Mouse (Mus musculus) megakaryocyte, embryonic 14.5 days (primary cell): Measurements from ENCODE around the gene Hpse2. TPM values are rescaled to one million over a fixed set of nuclear protein-coding genes. Genes with fewer than 3 reads are reported as not detected.

ENCODE experiments used
- H3K27me3 ChIP-seq: replicated peaks from 2 replicates; pipeline ENCODE3; 2012; ENCODE audit warnings: inconsistent platforms
- H3K36me3 ChIP-seq: replicated peaks from 2 replicates; pipeline ENCODE3; 2012; ENCODE audit warnings: low read length, inconsistent platforms, mixed read lengths
- H3K4me1 ChIP-seq: 2 replicates; pipeline ENCODE4 v1.6.1; 2012; ENCODE audit warnings: inconsistent platforms
- H3K4me3 ChIP-seq: replicated peaks from 2 replicates; pipeline ENCODE3; 2012; ENCODE audit warnings: moderate library complexity, mild to moderate bottlenecking, inconsistent platforms
- H3K9me3 ChIP-seq: 2 replicates; pipeline ENCODE4 v1.6.1; 2012; ENCODE audit warnings: inconsistent platforms
- FLI1 ChIP-seq: IDR thresholded peaks from 2 replicates; pipeline ENCODE4 v1.6.1; 2012; ENCODE audit warnings: low read length, inconsistent platforms, mixed read lengths
- GATA1 ChIP-seq: IDR thresholded peaks from 3 replicates; pipeline ENCODE4 v1.6.1; 2012; ENCODE audit warnings: mixed read lengths, low read length, inconsistent platforms, borderline replicate concordance
- polyA plus RNA-seq: library from polyadenylated mRNA; stranded (reverse); fragments of >175 nt; gene quantifications from 2 replicates; pipeline ENCODE4 v1.2.3, GENCODE M21; 2012; ENCODE audit warnings: low replicate concordance; ENCODE audit not compliant: insufficient read depth

Gene Hpse2
- polyA plus RNA-seq, 1 experiment, result 0.02 TPM

DNA sequence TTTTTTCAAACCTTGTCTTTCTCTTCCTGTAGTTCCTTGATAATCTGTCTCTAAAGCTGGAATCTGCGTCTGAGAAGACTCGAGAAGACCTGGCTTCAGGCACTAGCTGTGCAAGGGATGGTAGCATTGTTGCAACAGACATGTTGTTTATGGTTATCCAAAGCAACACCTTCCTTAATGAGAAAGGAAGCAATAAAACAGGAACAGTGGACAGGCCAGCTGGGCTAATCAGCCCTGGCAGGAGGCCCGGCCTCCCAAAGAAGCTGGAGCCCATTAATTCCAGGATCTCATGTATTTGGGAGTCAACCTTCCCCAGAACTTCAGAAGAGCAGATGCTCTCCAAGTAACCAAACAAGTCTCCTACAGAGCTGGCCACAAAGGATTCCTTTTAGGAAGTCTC is 465.5 kb downstream of the Hpse2 start:
- Histone ChIP-seq H3K4me1 (no peaks in the 10 kb centered on the region), H3K4me3 (no peak overlapping the region), H3K36me3 (no peaks in the 10 kb centered on the region), H3K9me3 (no peaks in the 10 kb centered on the region), H3K27me3 (peaks cover 1% of the 10 kb centered on the region)
- TF ChIP-seq FLI1 (no peak), GATA1 (no peak)

DNA sequence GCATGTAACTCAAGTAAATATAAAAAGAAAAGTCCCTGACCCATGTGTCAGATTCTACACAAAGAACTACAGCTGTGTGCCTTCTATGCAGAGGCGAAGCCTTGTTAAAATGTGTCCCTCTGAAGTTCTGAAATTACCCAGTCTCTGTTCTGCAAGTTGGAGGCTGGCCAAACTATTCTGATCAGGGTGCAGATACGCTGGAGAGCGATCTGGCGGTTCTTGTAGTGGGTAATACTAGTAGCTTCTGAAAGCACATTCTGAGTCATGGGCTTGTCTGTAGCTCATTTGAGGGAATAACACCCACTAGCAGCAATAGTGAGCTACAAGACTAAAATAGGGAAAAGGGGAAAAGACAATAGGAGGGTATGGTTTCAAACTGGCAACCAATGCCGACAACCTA is 474.5 kb downstream of the Hpse2 start:
- H3K4me3 ChIP-seq, result no peak overlapping the region
- H3K9me3 ChIP-seq, result no peaks in the 10 kb centered on the region
- H3K27me3 ChIP-seq, result peaks cover 4% of the 10 kb centered on the region
- H3K36me3 ChIP-seq, result no peaks in the 10 kb centered on the region
- H3K4me1 ChIP-seq, result no peaks in the 10 kb centered on the region
- TF ChIP-seq FLI1 (no peak), GATA1 (no peak)

DNA sequence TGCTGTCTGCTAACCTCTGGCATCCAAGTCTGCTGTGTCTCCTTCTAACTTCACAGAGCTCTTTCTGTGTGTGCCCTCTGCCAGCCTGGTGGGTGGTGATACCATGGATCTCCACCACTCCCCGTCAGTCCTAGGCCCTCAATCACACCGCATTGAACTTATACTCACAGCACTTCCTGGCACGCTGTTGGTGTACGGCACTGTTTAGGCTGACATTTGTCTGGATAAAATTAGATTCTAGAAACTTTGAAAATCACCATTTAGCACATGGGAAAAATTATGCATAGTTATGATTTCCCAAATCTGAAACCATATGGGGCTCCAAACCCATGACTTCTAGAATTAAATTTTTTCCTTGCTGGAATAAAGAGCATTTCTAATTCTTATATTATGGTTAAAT is 478.4 kb downstream of the Hpse2 start:
- Histone ChIP-seq H3K4me1 (peaks cover 6% of the 10 kb centered on the region), H3K9me3 (no peaks in the 10 kb centered on the region), H3K36me3 (no peaks in the 10 kb centered on the region), H3K4me3 (no peak overlapping the region), H3K27me3 (peaks cover 6% of the 10 kb centered on the region)
- no peak for TF ChIP-seq GATA1
- no peak for TF ChIP-seq FLI1

DNA sequence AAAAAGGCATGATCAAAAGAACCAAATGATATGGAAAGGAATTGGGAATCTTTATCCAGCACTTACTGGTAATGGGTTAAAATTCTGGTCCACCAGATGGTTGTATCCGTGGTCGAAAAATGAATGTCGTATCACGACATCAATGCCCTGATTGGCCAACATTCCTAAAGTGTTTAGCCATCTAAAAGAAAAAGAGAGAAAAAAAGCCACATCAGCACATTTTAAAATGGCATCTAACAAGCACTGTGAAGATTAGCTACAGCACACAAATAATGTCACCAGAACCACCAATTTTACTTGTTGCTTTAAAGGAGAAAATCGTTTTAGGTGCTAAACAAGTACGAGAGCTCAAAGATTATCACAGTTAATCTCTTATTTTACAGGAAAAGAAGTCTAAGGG is 479.6 kb downstream of the Hpse2 start:
- no peak overlapping the region for H3K4me3 ChIP-seq
- no peak for TF ChIP-seq FLI1
- TF ChIP-seq GATA1, result no peak
- peaks cover 7% of the 10 kb centered on the region for H3K4me1 ChIP-seq

DNA sequence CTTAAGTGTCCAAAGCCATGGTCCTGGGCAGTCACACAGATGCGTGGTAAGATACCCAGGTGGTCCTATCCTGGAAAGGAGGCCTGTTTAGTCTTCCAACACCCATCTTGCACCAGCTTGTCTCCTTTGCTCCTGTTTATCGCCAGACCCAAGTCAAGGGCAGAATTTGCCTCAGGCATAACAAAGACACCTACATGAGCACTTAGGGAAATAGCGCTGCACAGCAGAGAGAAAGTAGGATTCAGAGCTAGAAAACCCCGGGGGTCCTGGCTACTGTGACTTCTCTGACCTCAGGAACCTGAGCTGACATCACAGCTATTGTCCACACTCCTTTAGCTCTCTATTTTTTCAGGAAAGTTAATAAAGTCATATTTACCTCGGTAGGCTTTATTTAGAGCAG is 481.8 kb downstream of the Hpse2 start:
- no peak overlapping the region for H3K4me3 ChIP-seq

More for the DNA sequence above, 479.6 kb downstream of the Hpse2 start:
- no peaks in the 10 kb centered on the region for H3K9me3 ChIP-seq
- peaks cover 9% of the 10 kb centered on the region for H3K27me3 ChIP-seq
- H3K36me3 ChIP-seq, result no peaks in the 10 kb centered on the region

DNA sequence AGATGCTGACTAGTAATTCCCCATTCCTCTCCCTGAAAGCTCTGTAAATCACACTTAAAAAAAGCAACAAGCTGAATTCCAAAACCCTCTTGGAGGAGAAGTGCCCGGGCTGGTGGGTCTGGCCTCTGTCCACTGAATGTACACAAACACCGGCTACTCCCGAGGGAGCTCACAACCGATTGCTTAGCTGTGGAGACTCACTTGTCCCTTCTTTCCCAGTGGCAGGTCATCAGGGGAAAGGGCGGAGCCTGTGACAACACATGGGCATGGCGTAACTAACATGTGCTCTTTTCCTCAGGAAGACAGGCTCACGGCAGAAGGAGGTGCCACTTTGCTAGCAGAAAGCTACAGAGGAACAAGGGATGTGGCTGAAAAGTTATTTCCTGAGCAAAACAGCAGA is 483.4 kb downstream of the Hpse2 start:
- Histone ChIP-seq H3K27me3 (peaks cover 8% of the 10 kb centered on the region), H3K4me1 (peaks cover 7% of the 10 kb centered on the region), H3K36me3 (no peaks in the 10 kb centered on the region), H3K4me3 (no peak overlapping the region), H3K9me3 (no peaks in the 10 kb centered on the region)
- TF ChIP-seq FLI1 (no peak), GATA1 (no peak)

More for the DNA sequence above, 481.8 kb downstream of the Hpse2 start:
- Histone ChIP-seq H3K9me3 (no peaks in the 10 kb centered on the region), H3K27me3 (peaks cover 8% of the 10 kb centered on the region), H3K4me1 (peaks cover 7% of the 10 kb centered on the region), H3K36me3 (no peaks in the 10 kb centered on the region)
- no peak for TF ChIP-seq GATA1
- no peak for TF ChIP-seq FLI1

DNA sequence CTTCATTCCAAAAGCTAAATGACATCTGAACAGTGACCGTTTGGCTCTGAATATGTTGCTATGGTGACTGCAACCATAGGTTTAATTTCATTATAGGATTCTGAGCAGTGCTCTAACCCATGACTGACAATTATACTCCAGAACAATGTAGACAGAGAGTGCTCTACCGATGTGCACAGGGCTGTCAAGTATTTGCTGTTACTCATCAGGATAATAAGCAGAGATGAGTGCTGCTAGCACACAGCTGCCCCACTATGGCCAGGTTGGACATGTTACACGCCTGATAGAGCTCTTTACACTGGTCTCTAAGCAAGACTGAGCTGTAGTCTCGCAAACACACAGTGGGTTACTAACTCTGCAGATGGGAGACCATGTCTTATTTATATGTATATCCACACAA is 483.9 kb downstream of the Hpse2 start:
- H3K4me3 ChIP-seq, result no peak overlapping the region
- H3K36me3 ChIP-seq, result no peaks in the 10 kb centered on the region
- peaks cover 7% of the 10 kb centered on the region for H3K4me1 ChIP-seq
- H3K27me3 ChIP-seq, result peaks cover 8% of the 10 kb centered on the region
- H3K9me3 ChIP-seq, result no peaks in the 10 kb centered on the region
- no peak for TF ChIP-seq GATA1
- no peak for TF ChIP-seq FLI1

DNA sequence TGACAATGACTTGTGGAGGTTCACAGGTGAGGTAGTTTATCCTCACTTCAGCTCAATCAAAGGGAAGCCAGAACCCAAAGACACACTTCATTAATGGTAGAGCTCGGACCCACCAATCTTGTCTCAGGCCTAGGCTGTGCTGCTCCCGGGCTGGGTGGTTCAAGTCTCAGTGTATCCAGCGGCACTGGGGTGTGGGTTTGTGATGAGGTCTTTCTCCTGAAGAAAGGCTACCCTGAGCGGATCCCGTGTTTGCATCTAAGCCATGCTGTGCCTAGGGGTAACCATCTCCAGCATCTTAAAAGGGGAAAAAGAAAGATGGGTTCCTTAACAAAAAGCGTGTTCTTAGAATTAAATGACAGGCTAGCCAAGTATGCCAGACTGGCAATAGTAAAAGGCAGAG is 484.3 kb downstream of the Hpse2 start:
- Histone ChIP-seq H3K36me3 (no peaks in the 10 kb centered on the region), H3K4me3 (no peak overlapping the region), H3K9me3 (no peaks in the 10 kb centered on the region), H3K4me1 (peaks cover 7% of the 10 kb centered on the region), H3K27me3 (peaks cover 6% of the 10 kb centered on the region)
- TF ChIP-seq GATA1 (no peak), FLI1 (no peak)

DNA sequence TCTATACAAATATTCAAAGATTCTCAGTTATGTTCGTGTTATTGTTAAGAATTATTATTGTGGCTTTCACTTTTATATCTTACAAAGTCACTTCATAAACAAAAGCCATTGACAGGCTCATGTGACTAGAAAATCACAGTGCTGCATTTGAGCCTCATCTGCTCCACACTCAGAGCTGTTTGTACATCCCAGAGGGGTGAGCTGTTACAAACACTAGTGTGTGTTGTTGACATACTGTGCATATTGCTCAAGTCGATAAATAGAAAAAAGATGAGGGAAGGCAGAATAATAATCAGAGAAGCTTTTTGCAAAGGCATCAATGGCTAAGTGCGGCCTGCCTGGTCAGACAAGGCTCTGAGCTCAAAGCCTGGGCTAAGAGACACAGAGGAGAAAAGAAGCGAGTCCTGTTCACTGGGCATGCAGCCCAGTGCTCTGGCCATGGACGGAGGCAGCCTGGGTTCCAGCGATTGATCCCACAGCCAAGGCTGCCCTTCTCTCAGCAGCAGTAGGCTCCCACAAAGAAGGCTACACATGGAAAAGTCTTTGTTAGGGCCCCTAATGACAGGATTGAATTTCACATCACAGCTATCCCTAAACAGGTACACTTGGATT is 485.6 kb downstream of the Hpse2 start:
- TF ChIP-seq GATA1 (no peak), FLI1 (no peak)
- H3K9me3 ChIP-seq, result no peaks in the 10 kb centered on the region
- H3K36me3 ChIP-seq, result no peaks in the 10 kb centered on the region
- no peak overlapping the region for H3K4me3 ChIP-seq
- H3K4me1 ChIP-seq, result peaks cover 7% of the 10 kb centered on the region
- H3K27me3 ChIP-seq, result peaks cover 6% of the 10 kb centered on the region

DNA sequence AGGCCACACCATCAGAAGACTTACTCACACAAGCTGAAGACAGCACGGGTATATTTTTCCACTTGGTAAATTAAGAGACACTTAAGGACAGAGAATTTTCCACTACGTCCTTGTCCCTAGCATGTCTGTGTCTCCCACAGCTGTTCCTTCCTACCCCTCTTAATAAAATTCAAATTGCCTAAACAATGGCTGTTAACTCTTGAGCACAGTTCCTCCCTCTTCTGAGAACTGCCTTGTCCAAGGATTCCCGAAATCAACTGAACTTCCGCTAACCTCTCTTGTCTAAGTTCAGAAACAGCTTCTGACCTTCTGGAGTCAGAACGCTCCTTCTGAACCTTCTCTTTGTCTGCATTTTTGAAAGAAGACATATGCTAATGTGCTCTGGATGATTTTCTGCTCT is 496.6 kb downstream of the Hpse2 start:
- no peak overlapping the region for H3K4me3 ChIP-seq

More for the DNA sequence above, 496.6 kb downstream of the Hpse2 start:
- peaks cover 8% of the 10 kb centered on the region for H3K27me3 ChIP-seq
- H3K4me1 ChIP-seq, result no peaks in the 10 kb centered on the region
- H3K9me3 ChIP-seq, result no peaks in the 10 kb centered on the region
- no peaks in the 10 kb centered on the region for H3K36me3 ChIP-seq
- TF ChIP-seq GATA1, result no peak
- TF ChIP-seq FLI1, result no peak
